Mouse (Mus musculus): ENCODE measurements around the gene Nox3.

The Nox3 gene

DNA sequence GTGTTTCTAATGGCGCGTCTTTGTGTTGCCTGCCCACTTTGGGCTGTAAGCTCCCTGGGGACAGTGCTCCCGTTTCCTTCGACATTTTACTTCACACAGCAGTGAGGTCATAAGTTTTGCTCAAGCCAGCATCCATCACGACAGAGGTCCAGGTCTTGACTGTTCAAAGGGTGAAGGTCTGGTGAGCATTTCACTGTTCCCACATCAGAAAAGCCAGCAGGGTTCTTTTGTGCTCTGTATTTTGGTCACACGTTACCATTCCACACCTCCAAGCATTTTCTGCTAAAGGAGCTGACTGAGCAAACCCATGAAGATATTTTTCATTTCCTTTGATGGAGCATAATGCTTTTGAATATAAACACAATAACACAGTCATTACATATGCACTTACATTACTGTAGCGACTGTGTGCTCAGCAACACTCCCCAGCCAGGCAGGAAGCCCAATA lies 85.7 kb downstream of the Nox3 start:
- peak; percentile 26 for DNase-seq (ENCODE audit: low spot score)

DNA sequence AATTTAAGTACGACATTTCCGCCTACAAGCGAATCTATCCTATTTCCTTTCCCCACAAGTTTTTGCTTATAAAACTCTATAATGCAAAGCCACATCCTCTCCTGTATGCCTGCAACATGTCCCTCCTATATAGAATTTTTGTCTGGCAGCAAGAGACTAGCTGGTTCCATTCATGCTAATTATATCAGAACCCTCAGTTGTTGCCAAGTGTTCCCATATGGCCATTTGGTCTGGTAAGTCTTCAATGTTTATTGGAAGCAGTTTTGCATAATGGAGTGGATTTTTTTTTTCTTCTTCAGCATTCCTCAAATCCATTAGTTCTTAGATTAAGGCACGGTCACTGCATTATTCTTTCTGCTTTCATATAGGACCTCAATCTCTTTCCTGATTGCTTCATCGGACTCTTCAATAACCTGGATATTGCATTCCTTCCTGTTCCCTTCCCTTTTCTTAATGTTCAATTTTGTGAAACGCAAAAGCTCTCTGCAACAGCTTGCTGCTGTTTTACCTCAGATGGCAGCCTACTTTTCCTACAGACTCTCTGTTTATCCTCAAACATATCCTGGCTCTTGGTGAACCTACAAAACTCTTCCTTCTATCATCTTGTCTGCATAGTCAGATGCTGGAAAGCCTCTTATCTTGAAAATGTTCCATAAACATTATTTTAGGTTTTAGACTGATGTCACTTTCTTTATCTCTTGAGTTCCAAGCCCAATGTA lies 92.9 kb downstream of the Nox3 start:
- DNase-seq (ENCODE audit: low spot score) = no peak

DNA sequence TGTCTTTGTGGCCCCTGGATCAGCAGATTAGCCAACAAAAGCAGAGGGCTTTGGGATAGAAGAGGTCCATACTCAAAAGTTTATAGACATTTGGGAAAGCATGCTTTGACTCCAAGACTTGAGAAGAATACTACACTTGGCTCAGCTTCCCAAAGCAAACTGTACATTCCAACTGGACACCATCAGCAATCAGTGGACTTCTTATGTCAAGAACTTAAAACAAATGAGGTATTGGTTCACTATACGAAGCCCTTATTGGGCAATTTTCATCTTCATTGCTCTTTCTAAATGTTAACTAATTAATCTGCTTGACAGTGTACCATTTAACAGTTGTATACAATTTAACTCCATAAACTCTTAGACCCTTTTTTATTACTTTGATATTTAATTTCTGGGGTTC lies 97.7 kb downstream of the Nox3 start:
- DNase-seq (ENCODE audit: low spot score) = no peak

DNA sequence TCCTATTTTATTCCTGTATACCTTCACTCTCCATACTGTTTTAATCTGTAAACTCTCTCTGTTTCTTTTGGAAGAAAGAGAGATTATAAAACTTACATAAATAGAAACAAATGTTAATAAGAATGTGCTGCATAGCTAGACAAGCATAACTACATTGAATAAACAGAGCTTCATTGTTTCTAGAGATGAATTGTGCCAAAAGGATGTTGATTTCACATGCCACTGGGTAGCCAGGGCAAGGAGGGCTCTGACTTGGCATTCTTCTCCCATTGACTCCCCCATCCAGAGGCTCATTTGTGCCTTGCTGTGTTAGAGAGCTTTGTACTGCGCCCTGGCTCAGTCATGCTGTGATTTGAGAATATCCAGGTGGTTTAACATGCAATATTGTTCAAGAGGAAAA lies 98.2 kb downstream of the Nox3 start:
- no peak for DNase-seq (ENCODE audit: low spot score)

DNA sequence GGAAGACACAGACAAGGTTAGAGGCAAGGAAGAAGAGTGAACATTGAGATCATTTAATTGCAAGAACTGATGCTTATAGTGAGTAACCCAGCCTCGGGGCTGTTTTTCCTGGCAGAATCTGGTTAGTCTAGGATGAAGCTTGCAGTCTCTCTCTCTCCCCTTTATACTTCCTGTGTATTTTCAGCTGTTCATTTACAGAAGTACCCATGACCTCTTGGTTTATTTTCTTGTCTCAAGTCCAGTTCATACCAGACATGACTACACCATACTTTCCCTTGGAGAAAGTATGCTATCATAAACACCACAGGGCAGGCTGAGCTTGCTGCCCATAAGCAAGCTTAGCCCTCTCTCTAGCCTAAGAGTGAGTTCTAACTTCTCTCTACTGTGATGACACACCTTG lies 98.9 kb downstream of the Nox3 start:
- DNase-seq (ENCODE audit: low spot score) = no peak
